Mouse (Mus musculus): ENCODE results near the gene Uqcrh.

DNA sequence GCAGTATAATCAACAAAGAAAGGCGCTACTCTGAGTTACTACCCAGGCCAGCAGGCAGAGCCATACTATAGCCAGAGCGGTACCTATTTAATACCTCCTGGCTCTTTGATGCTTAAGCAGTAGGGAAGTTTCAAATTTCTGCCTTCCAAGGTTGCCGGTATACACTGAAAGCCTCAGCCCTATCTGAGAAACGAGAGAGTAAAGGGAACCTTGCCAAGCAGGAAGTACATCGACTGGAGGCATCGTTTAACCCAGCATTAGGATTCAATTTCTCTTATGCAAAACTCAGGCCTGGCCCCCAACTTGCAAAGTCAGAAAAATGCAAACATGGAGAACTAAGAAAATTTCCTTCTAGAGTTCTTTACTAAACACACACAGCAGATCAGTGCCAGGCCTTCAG, 4.8 kb downstream of the Uqcrh start:
- TF ChIP-seq EP300 (IDR thresholded peaks at IDR 0.05; ENCODE audit: insufficient read depth, low read depth, low read length) (no peak), CTCF (IDR thresholded peaks at IDR 0.05; ENCODE audit: low read depth, low read length) (no peak), POLR2A (IDR thresholded peaks at IDR 0.05; ENCODE audit: insufficient read depth, low read length) (no peak)
